Mouse (Mus musculus): ENCODE data around the gene Rassf4.

- TF ChIP-seq CTCF (IDR thresholded peaks at IDR 0.05; ENCODE audit: insufficient read depth, low read length) = no peak
- TF ChIP-seq POLR2A (IDR thresholded peaks at IDR 0.05; ENCODE audit: borderline replicate concordance, extremely low read depth, low read depth, low read length) = no peak
These were observed 2.7 kb downstream of the Rassf4 start for GRCm38 (mm10) chr6:116671031-116671430.

Data from lung, adult 2 months (tissue).